Mouse (Mus musculus) R1 (cell line): ENCODE data around the gene Smyd3.

Source experiments
- DNase-seq: peaks from one replicate; pipeline ENCODE4 v3.0.0-alpha.2; 2018; ENCODE audit warnings: low read depth, low spot score

Gene Smyd3

GRCm38 (mm10) chr1:179231777-179232661 lies 285.8 kb downstream of the Smyd3 start:
- DNase-seq, result peak; percentile 75

- DNase-seq, result peak; percentile 50
Observed at GRCm38 (mm10) chr1:179229515-179229914, 288.3 kb downstream of the Smyd3 start.

- no peak for DNase-seq
Observed at GRCm38 (mm10) chr1:179220290-179220689, 297.6 kb downstream of the Smyd3 start.

GRCm38 (mm10) chr1:179218061-179218460 lies 299.8 kb downstream of the Smyd3 start:
- peak; percentile 70 for DNase-seq

GRCm38 (mm10) chr1:179217036-179217435 lies 300.8 kb downstream of the Smyd3 start:
- no peak for DNase-seq

GRCm38 (mm10) chr1:179213381-179213780 lies 304.5 kb downstream of the Smyd3 start:
- peak; percentile 91 for DNase-seq

- DNase-seq, result no peak
Observed at GRCm38 (mm10) chr1:179212295-179212694, 305.5 kb downstream of the Smyd3 start.

- no peak for DNase-seq
Observed at GRCm38 (mm10) chr1:179211313-179211712, 306.5 kb downstream of the Smyd3 start.

- no peak for DNase-seq
Observed at GRCm38 (mm10) chr1:179207846-179208595, 309.8 kb downstream of the Smyd3 start.

GRCm38 (mm10) chr1:179207180-179207741 lies 310.6 kb downstream of the Smyd3 start:
- DNase-seq, result no peak

GRCm38 (mm10) chr1:179198517-179199200 lies 319.2 kb downstream of the Smyd3 start:
- peak; percentile 87 for DNase-seq

GRCm38 (mm10) chr1:179197821-179198516 lies 319.9 kb downstream of the Smyd3 start:
- DNase-seq, result peak; percentile 36

- DNase-seq, result peak; percentile 21
Observed at GRCm38 (mm10) chr1:179197156-179197555, 320.7 kb downstream of the Smyd3 start.

- DNase-seq, result peak; percentile 45
Observed at GRCm38 (mm10) chr1:179196422-179196821, 321.4 kb downstream of the Smyd3 start.

GRCm38 (mm10) chr1:179192781-179193180 lies 325.1 kb downstream of the Smyd3 start:
- DNase-seq, result no peak

- DNase-seq, result no peak
Observed at GRCm38 (mm10) chr1:179190837-179191236, 327.0 kb downstream of the Smyd3 start.

- DNase-seq, result no peak
Observed at GRCm38 (mm10) chr1:179187171-179187570, 330.7 kb downstream of the Smyd3 start.

GRCm38 (mm10) chr1:179184631-179185030 lies 333.2 kb downstream of the Smyd3 start:
- no peak for DNase-seq

GRCm38 (mm10) chr1:179183499-179183898 lies 334.3 kb downstream of the Smyd3 start:
- no peak for DNase-seq

GRCm38 (mm10) chr1:179180546-179180945 lies 337.3 kb downstream of the Smyd3 start:
- DNase-seq, result no peak
